23 mouse cellular contexts compared by ENCODE assay signal in the genomic region with DNA sequence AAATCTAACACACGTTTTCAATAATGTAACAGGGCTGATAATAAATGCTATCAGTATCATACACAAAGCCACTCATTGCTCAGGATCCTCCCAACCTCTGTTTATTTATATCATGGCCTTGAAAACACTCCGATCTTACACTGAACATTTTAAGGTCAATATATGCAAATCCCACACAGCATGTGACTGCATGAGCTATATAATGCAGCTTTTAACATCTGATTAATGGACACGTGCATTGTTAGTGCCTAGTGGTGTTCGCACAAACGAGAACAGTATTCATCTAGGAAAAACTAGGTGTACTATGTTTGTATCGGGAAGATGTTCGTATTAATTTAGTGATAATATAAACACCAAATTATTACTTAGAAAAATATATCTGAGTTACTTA.
DNase-seq lines count a peak whose midpoint lies in the region; ATAC-seq and TF ChIP-seq lines count a peak whose summit lies in the region.
"Had no signal": no experiment of that assay in that cellular context is flagged by ENCODE, and none has a peak within 500 bp of the region (broad histone marks: within the 10 kb centered on the region; RNA-seq: fewer than 3 reads in every experiment).

No protein-coding gene starts in this region.

- no peak for DNase-seq in hindbrain, embryonic 10.5 days (ENCODE audit: low spot score)
- no peak for DNase-seq in neural tube, embryonic 10.5 days (ENCODE audit: extremely low spot score, low spot score)
- DNase-seq in midbrain, postnatal 0 days (ENCODE audit: low spot score): peak; percentile 16
- no peak for DNase-seq in right cerebral cortex, postnatal 25 days
- DNase-seq: B cell, adult 2 months; gastrocnemius, postnatal 14 days; heart, postnatal 4 days; kidney, adult 18-20 months; kidney, postnatal 25 days; liver, embryonic 13.5 days; lung, adult 18-20 months; lung, postnatal 4 days; thymus, postnatal 4 days had no signal

- TF ChIP-seq CTCF in midbrain, postnatal 0 days (IDR thresholded peaks at IDR 0.05): no peak

- no peak overlapping the region for H3K4me3 ChIP-seq in hindbrain, embryonic 13.5 days
- no peak overlapping the region for H3K4me3 ChIP-seq in hindbrain, embryonic 10.5 days
- no peak overlapping the region for H3K4me3 ChIP-seq in neural tube, embryonic 13.5 days
- H3K4me3 ChIP-seq in midbrain, embryonic 13.5 days (replicated peaks): no peak overlapping the region
- no peak overlapping the region for H3K4me3 ChIP-seq in midbrain, postnatal 0 days (ENCODE audit: low read depth, low read length)
- H3K4me3 ChIP-seq: erythroblast, embryonic 14.5 days; heart, embryonic 10.5 days; kidney, embryonic 15.5 days; left cerebral cortex, adult 2 months; limb, embryonic 15.5 days; liver, embryonic 13.5 days; megakaryocyte, embryonic 14.5 days had no signal

- 71% methylated on average over 7 of the region's 7 CpGs for WGBS in hindbrain, embryonic 13.5 days
- 93% methylated on average over 7 of the region's 7 CpGs for WGBS in hindbrain, embryonic 10.5 days
- WGBS in neural tube, embryonic 13.5 days: 56% methylated on average over 7 of the region's 7 CpGs
- WGBS in midbrain, embryonic 13.5 days: 41% methylated on average over 7 of the region's 7 CpGs
- WGBS in midbrain, postnatal 0 days: 47% methylated on average over 7 of the region's 7 CpGs

- no peak overlapping the region for H3K9ac ChIP-seq in hindbrain, embryonic 13.5 days
- H3K9ac ChIP-seq in neural tube, embryonic 13.5 days: no peak overlapping the region
- no peak overlapping the region; the same call in 1 of the 2 replicates for H3K9ac ChIP-seq in midbrain, embryonic 13.5 days (replicated peaks)
- no peak overlapping the region for H3K9ac ChIP-seq in midbrain, postnatal 0 days (replicated peaks; ENCODE audit: low read length, poor library complexity, severe bottlenecking)
- H3K9ac ChIP-seq: kidney, embryonic 15.5 days; limb, embryonic 15.5 days; liver, embryonic 13.5 days had no signal

- H3K36me3 ChIP-seq in hindbrain, embryonic 13.5 days: no peaks in the 10 kb centered on the region
- H3K36me3 ChIP-seq in hindbrain, embryonic 10.5 days: no peaks in the 10 kb centered on the region
- no peaks in the 10 kb centered on the region for H3K36me3 ChIP-seq in neural tube, embryonic 13.5 days
- H3K36me3 ChIP-seq in midbrain, embryonic 13.5 days: no peaks in the 10 kb centered on the region
- H3K36me3 ChIP-seq in midbrain, postnatal 0 days (ENCODE audit: insufficient read depth, low read length): no peaks in the 10 kb centered on the region
- H3K36me3 ChIP-seq: heart, embryonic 10.5 days; kidney, embryonic 15.5 days; limb, embryonic 15.5 days; liver, embryonic 13.5 days had no signal

- H3K4me1 ChIP-seq in hindbrain, embryonic 13.5 days (replicated peaks): no peaks in the 10 kb centered on the region
- no peaks in the 10 kb centered on the region for H3K4me1 ChIP-seq in hindbrain, embryonic 10.5 days (replicated peaks)
- peaks cover 19% of the 10 kb centered on the region for H3K4me1 ChIP-seq in neural tube, embryonic 13.5 days (replicated peaks)
- peaks cover 19% of the 10 kb centered on the region for H3K4me1 ChIP-seq in midbrain, embryonic 13.5 days (replicated peaks)
- no peaks in the 10 kb centered on the region for H3K4me1 ChIP-seq in midbrain, postnatal 0 days (ENCODE audit: insufficient read depth, low read length)
- H3K4me1 ChIP-seq: heart, embryonic 10.5 days; kidney, embryonic 15.5 days; liver, embryonic 13.5 days; megakaryocyte, embryonic 14.5 days had no signal

- H3K9me3 ChIP-seq in hindbrain, embryonic 13.5 days: no peaks in the 10 kb centered on the region
- no peaks in the 10 kb centered on the region for H3K9me3 ChIP-seq in hindbrain, embryonic 10.5 days
- H3K9me3 ChIP-seq in neural tube, embryonic 13.5 days: no peaks in the 10 kb centered on the region
- H3K9me3 ChIP-seq in midbrain, embryonic 13.5 days: no peaks in the 10 kb centered on the region
- H3K9me3 ChIP-seq in midbrain, postnatal 0 days (ENCODE audit: low read length): no peaks in the 10 kb centered on the region
- H3K9me3 ChIP-seq: heart, embryonic 10.5 days; kidney, embryonic 15.5 days; limb, embryonic 15.5 days; liver, embryonic 13.5 days; megakaryocyte, embryonic 14.5 days had no signal

- ATAC-seq in hindbrain, embryonic 13.5 days (ENCODE audit: low FRiP score): peak; percentile 69
- 0 out of 2 replicates have a peak, but pooled peaks have one; percentile 44 for ATAC-seq in neural tube, embryonic 13.5 days (ENCODE audit: low read depth)
- ATAC-seq in midbrain, embryonic 13.5 days: peak; percentile 67
- ATAC-seq in midbrain, postnatal 0 days (ENCODE audit: low FRiP score): peak; percentile 41; the same call in 1 of the 2 replicates
- ATAC-seq: lung, postnatal 0 days had no signal

- H3K4me2 ChIP-seq in hindbrain, embryonic 13.5 days: no peak overlapping the region
- no peak overlapping the region for H3K4me2 ChIP-seq in neural tube, embryonic 13.5 days
- H3K4me2 ChIP-seq in midbrain, embryonic 13.5 days (replicated peaks): no peak overlapping the region
- no peak overlapping the region for H3K4me2 ChIP-seq in midbrain, postnatal 0 days (ENCODE audit: low read depth, low read length, poor library complexity, severe bottlenecking)
- H3K4me2 ChIP-seq: kidney, embryonic 15.5 days; limb, embryonic 15.5 days; liver, embryonic 13.5 days had no signal

- no peaks in the 10 kb centered on the region for H3K27me3 ChIP-seq in hindbrain, embryonic 13.5 days
- H3K27me3 ChIP-seq in hindbrain, embryonic 10.5 days (ENCODE audit: insufficient read depth, poor library complexity, severe bottlenecking): no peaks in the 10 kb centered on the region
- H3K27me3 ChIP-seq in neural tube, embryonic 13.5 days: no peaks in the 10 kb centered on the region
- H3K27me3 ChIP-seq in midbrain, embryonic 13.5 days: no peaks in the 10 kb centered on the region
- no peaks in the 10 kb centered on the region for H3K27me3 ChIP-seq in midbrain, postnatal 0 days (ENCODE audit: insufficient read depth, low read length)
- H3K27me3 ChIP-seq: kidney, embryonic 15.5 days; limb, embryonic 15.5 days; liver, embryonic 13.5 days; megakaryocyte, embryonic 14.5 days had no signal

- H3K27ac ChIP-seq in hindbrain, embryonic 13.5 days: peak overlapping the region; percentile 1; the same call in 1 of the 2 replicates
- H3K27ac ChIP-seq in hindbrain, embryonic 10.5 days: no peak overlapping the region
- no peak overlapping the region for H3K27ac ChIP-seq in neural tube, embryonic 13.5 days (replicated peaks)
- peak overlapping the region; percentile 35; the same call in 1 of the 2 replicates for H3K27ac ChIP-seq in midbrain, embryonic 13.5 days
- H3K27ac ChIP-seq in midbrain, postnatal 0 days (ENCODE audit: low read depth, low read length): no peak overlapping the region
- H3K27ac ChIP-seq: heart, embryonic 10.5 days; kidney, embryonic 15.5 days; left cerebral cortex, adult 2 months; limb, embryonic 15.5 days; liver, embryonic 13.5 days had no signal

Comparison
In these comparisons a context has a peak if more than half of its experiments do, and no peak if none do; other contexts are left out.
1. H3K27ac ChIP-seq: peak in hindbrain, embryonic 13.5 days (single experiment) and midbrain, embryonic 13.5 days (single experiment); none in hindbrain, embryonic 10.5 days (single experiment), neural tube, embryonic 13.5 days (single experiment) and midbrain, postnatal 0 days (single experiment).
2. Peak in every context shown above with its lines, with median percentiles within 50 percentile points of each other: ATAC-seq.